Mouse (Mus musculus) common myeloid progenitor, adult 5-6 weeks (primary cell): ENCODE data around the gene Cwc25. TPM values are rescaled to one million over a fixed set of nuclear protein-coding genes. Genes with fewer than 3 reads are reported as not detected.

Source experiments
- ATAC-seq: replicated peaks from 2 replicates; pipeline ENCODE4 v1.8.0; 2016; ENCODE audit warnings: low read depth, mild to moderate bottlenecking, moderate TSS enrichment, inconsistent platforms; ENCODE audit not compliant: poor library complexity, severe bottlenecking
- total RNA-seq: library from RNA; stranded (forward); fragments of 200-1000, 187-1606 nt; gene quantifications from 2 replicates; pipeline ENCODE4 v1.2.3, GENCODE M21; 2017

Gene Cwc25
- total RNA-seq, 1 experiment from 2014 or later: 21.8 TPM

GRCm38 (mm10) chr11:97777129-97777529 is 10.8 kb upstream of the Cwc25 start:
- ATAC-seq: no peak

- ATAC-seq: no peak
Measured at GRCm38 (mm10) chr11:97776497-97777128, 10.3 kb upstream of the Cwc25 start.

GRCm38 (mm10) chr11:97775808-97776496 is 9.6 kb upstream of the Cwc25 start, which contains the start of gene 1700001P01Rik:
1700001P01Rik (minus strand) TSS chr11:97775918.
- no peak for ATAC-seq

GRCm38 (mm10) chr11:97775186-97775585 is 8.8 kb upstream of the Cwc25 start:
- ATAC-seq: no peak

- no peak for ATAC-seq
Measured at GRCm38 (mm10) chr11:97771410-97771809, 5.1 kb upstream of the Cwc25 start.

GRCm38 (mm10) chr11:97769704-97770103 is 3.3 kb upstream of the Cwc25 start:
- no peak for ATAC-seq

- no peak for ATAC-seq
Measured at GRCm38 (mm10) chr11:97761638-97762037, 4.7 kb downstream of the Cwc25 start.

- ATAC-seq: no peak
Measured at GRCm38 (mm10) chr11:97758942-97759341, 7.4 kb downstream of the Cwc25 start.

GRCm38 (mm10) chr11:97758125-97758524 is 8.2 kb downstream of the Cwc25 start:
- no peak for ATAC-seq

GRCm38 (mm10) chr11:97753277-97753676 is 13.1 kb downstream of the Cwc25 start:
- no peak for ATAC-seq

- ATAC-seq: no peak
Measured at GRCm38 (mm10) chr11:97748496-97748895, 17.9 kb downstream of the Cwc25 start.

- no peak for ATAC-seq
Measured at GRCm38 (mm10) chr11:97747773-97748172, 18.6 kb downstream of the Cwc25 start.

- ATAC-seq: no peak
Measured at GRCm38 (mm10) chr11:97745331-97745721, 21.0 kb downstream of the Cwc25 start.

GRCm38 (mm10) chr11:97744718-97745330 is 21.5 kb downstream of the Cwc25 start:
- ATAC-seq: peak; percentile 96

GRCm38 (mm10) chr11:97744063-97744717 is 22.2 kb downstream of the Cwc25 start, which contains the start of gene Pip4k2b:
Pip4k2b (minus strand) TSS chr11:97744704.
- ATAC-seq: no peak

- no peak for ATAC-seq
Measured at GRCm38 (mm10) chr11:97743423-97743822, 22.9 kb downstream of the Cwc25 start.

GRCm38 (mm10) chr11:97742591-97742990 is 23.8 kb downstream of the Cwc25 start:
- no peak for ATAC-seq

GRCm38 (mm10) chr11:97742157-97742556 is 24.2 kb downstream of the Cwc25 start:
- no peak for ATAC-seq

GRCm38 (mm10) chr11:97740190-97740589 is 26.2 kb downstream of the Cwc25 start:
- no peak for ATAC-seq

- ATAC-seq: no peak
Measured at GRCm38 (mm10) chr11:97739155-97739554, 27.2 kb downstream of the Cwc25 start.

- 0 out of 2 replicates have a peak, but pooled peaks have one; percentile 28 for ATAC-seq
Measured at GRCm38 (mm10) chr11:97738703-97739102, 27.7 kb downstream of the Cwc25 start.
